Mouse (Mus musculus) olfactory bulb, adult 2 months (tissue): ENCODE results near the gene Cbr2. TPM values are rescaled to one million over a fixed set of nuclear protein-coding genes. Genes with fewer than 3 reads are reported as not detected.
"Not testable (repeated sequence)": the region's sequence is repeated elsewhere in the genome, so short reads cannot be mapped to it uniquely, and the experiment has no call there.

ENCODE experiments used
- H3K27ac ChIP-seq: fragments of 200-500 bp; 2 replicates; pipeline ENCODE4 v1.5.1; 2012; ENCODE audit warnings: low read depth, low read length; ENCODE audit not compliant: insufficient read depth
- H3K4me1 ChIP-seq: fragments of 200-500 bp; 2 replicates; pipeline ENCODE4 v1.6.1; 2012; ENCODE audit warnings: low read length; ENCODE audit not compliant: control insufficient read depth, insufficient read depth
- H3K4me3 ChIP-seq: fragments of 200-500 bp; 2 replicates; pipeline ENCODE4 v1.5.1; 2012; ENCODE audit warnings: mild to moderate bottlenecking, low read depth, low read length, moderate library complexity; ENCODE audit not compliant: insufficient read depth
- CTCF ChIP-seq: fragments of 200-500 bp; IDR thresholded peaks from 2 replicates; pipeline ENCODE4 v1.5.1; 2012; ENCODE audit warnings: low read depth, mild to moderate bottlenecking, low read length, moderate library complexity; ENCODE audit not compliant: insufficient read depth
- POLR2A ChIP-seq: fragments of 200-500 bp; IDR thresholded peaks from 2 replicates; pipeline ENCODE4 v1.6.1; 2012; ENCODE audit warnings: mild to moderate bottlenecking, low read depth, low read length, moderate library complexity; ENCODE audit not compliant: insufficient read depth
- WGBS: fragments of 180-500 bp; shearing (Covaris S2); methylation state at CpG from one replicate; pipeline ENCODE4 v1.1.7; 2018; 5-methylcytosine and 5-hydroxymethylcytosine counted together
- polyA plus RNA-seq: library from polyadenylated mRNA; stranded (reverse); fragments of >200 nt; gene quantifications from 2 replicates; pipeline ENCODE4 v1.2.4, GENCODE M21; 2012; ENCODE audit warnings: low replicate concordance; ENCODE audit not compliant: missing spikeins, insufficient read depth, insufficient read length

The Cbr2 gene
- polyA plus RNA-seq, 1 experiment = not detected

GRCm38 (mm10) chr11:120730331-120730870 is 1.5 kb downstream of the Cbr2 start:
- 92% methylated on average over 10 of the region's 10 CpGs for WGBS
- Histone ChIP-seq H3K27ac (no peak overlapping the region), H3K4me1 (peaks cover 14% of the 10 kb centered on the region), H3K4me3 (no peak overlapping the region)
- TF ChIP-seq CTCF (no peak), POLR2A (no peak)

GRCm38 (mm10) chr11:120729432-120730050 is 2.4 kb downstream of the Cbr2 start:
- peaks cover 14% of the 10 kb centered on the region for H3K4me1 ChIP-seq
- not testable (repeated sequence) for H3K4me3 ChIP-seq, H3K27ac ChIP-seq
- WGBS = 9% methylated on average over 18 of the region's 21 CpGs

GRCm38 (mm10) chr11:120728530-120729240 is 3.2 kb downstream of the Cbr2 start:
- peaks cover 14% of the 10 kb centered on the region for H3K4me1 ChIP-seq
- WGBS = 83% methylated on average over 11 of the region's 11 CpGs
- TF ChIP-seq CTCF (no peak), POLR2A (no peak)
- H3K4me3 ChIP-seq = no peak overlapping the region
- no peak overlapping the region for H3K27ac ChIP-seq

- TF ChIP-seq POLR2A = no peak
- TF ChIP-seq CTCF = no peak
- 57% methylated on average over 12 of the region's 12 CpGs for WGBS
- Histone ChIP-seq H3K4me3 (no peak overlapping the region), H3K4me1 (peaks cover 14% of the 10 kb centered on the region), H3K27ac (no peak overlapping the region)
Observed at GRCm38 (mm10) chr11:120727564-120727963, 4.3 kb downstream of the Cbr2 start.

- Histone ChIP-seq H3K4me1 (peaks cover 17% of the 10 kb centered on the region), H3K27ac (no peak within 1 kb of the TSS), H3K4me3 (peak within 1 kb of the TSS; percentile 51)
- WGBS = 3% methylated on average over 14 of the region's 14 CpGs
- no peak for TF ChIP-seq POLR2A
- TF ChIP-seq CTCF = no peak
Observed at GRCm38 (mm10) chr11:120727169-120727527, 4.8 kb downstream of the Cbr2 start, which contains the start of gene Dcxr. Gene Dcxr, minus strand, starts transcription at chr11:120727281.

- TF ChIP-seq POLR2A (no peak), CTCF (no peak)
- H3K27ac ChIP-seq = no peak overlapping the region
- 23% methylated on average over 36 of the region's 36 CpGs for WGBS
- peak overlapping the region; percentile 51 for H3K4me3 ChIP-seq
- H3K4me1 ChIP-seq = peaks cover 23% of the 10 kb centered on the region
Observed at GRCm38 (mm10) chr11:120726243-120727168, 5.4 kb downstream of the Cbr2 start.

- Histone ChIP-seq H3K4me3 (no peak overlapping the region), H3K27ac (no peak overlapping the region), H3K4me1 (peaks cover 29% of the 10 kb centered on the region)
- 91% methylated on average over 7 of the region's 7 CpGs for WGBS
- TF ChIP-seq CTCF (no peak), POLR2A (no peak)
Observed at GRCm38 (mm10) chr11:120723509-120723908, 8.4 kb downstream of the Cbr2 start.

- H3K4me3 ChIP-seq = no peak overlapping the region
- peaks cover 29% of the 10 kb centered on the region for H3K4me1 ChIP-seq
- TF ChIP-seq CTCF (no peak), POLR2A (no peak)
- WGBS = 87% methylated on average over 11 of the region's 11 CpGs
- no peak overlapping the region for H3K27ac ChIP-seq
Observed at GRCm38 (mm10) chr11:120722761-120723382, 9.0 kb downstream of the Cbr2 start.
